Mouse (Mus musculus) left cerebral cortex, adult 11 months (tissue): ENCODE data around the gene Adcy2.

Experiments
- DNase-seq: peaks from one replicate; pipeline ENCODE4 v3.0.0; 2022; ENCODE audit warnings: low spot score

Adcy2 gene

DNA sequence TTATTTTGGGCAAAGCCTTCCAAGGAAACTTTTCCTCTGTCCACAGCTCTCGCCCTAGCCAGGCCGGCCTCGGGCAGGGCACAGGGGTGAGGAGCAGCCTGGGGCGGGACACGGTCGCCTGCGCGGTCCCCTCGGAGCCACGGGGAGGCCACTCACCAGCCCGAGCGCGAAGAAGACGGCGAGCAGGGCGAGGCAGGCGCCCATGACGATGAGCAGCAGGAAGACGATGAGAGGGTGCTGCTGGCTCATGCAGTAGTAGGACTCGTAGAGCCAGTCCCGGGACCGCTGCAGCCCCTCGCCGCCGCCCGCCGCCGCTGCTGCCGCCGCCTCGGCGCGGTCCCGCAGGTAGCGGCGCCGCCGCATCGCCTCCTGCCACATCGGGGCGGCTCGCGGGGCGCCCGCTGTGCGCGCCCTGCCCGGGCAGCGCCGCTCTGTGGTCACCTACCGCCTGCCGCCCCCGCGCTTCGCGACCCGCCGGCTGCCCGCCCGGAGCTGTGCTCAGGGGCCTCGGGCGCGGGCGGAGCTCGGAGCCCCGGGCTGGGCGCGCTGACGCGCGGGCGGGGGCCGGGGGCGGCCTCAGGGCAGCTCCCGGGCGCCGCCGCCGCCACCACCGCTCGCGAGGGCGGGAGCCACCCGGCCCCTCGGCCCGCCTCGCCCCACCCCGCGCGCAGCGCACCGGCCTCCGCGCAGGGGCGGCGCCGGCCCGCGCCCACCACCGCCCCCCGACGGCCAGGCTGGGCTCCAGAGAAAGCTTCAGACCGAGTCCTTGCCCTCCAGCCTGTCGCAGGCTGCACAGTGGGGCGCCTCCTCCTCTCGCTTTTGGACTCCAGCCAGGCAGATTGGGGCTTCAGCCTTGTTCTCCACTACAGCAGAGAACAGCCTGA lies at the start of gene Adcy2:
TSS of gene Adcy2 (minus strand) at position 624 of the 884 bp plus-strand sequence.
- DNase-seq: no peak

DNA sequence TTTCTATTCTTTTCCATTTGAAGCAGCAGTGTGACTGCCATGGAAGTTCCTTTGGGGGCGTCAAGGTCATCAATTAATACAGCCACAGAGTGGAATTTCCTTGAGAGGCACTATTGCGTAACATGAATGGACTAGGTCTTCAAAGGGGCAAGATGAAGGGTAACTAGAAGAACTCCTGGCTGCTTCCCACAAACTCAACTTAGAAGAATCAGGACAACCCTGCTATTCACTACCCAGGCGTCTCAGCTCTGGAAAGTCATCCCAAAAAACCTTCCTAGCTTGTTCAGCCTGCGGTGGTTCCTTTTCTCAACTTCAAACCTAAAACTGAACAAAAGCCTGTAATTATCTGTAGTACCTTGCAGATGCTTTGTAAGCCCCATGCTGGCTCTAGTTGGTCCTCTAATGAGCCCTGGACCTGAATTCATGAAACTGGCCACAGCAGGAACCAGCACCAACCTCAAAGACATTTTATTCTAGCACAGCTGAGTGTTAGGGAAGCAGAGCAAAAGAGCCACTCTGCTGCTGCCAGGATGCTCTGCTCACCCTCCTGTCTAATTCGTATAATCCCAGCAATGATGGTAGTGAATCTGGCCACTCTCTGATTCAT lies 37.8 kb upstream of the Adcy2 start:
- peak; percentile 17 for DNase-seq

DNA sequence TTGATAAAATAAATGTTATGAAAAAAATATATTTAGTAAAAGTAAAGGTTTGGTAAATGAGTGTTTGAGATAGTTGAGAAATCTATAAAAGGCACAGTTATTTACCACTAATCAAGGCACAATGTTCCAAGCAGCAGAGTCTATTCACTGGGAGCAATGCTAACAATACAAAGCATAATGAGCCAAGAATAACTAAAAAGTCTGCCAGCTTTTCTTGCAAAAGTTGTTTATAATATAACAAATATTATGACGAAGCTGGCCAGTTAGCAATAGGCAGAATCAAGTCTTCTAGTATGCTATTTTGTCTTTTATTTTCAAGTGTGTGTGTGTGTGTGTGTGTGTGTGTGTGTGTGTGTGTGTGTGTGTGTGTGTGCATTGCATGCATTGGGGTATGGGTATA lies 35.3 kb upstream of the Adcy2 start:
- no peak for DNase-seq

DNA sequence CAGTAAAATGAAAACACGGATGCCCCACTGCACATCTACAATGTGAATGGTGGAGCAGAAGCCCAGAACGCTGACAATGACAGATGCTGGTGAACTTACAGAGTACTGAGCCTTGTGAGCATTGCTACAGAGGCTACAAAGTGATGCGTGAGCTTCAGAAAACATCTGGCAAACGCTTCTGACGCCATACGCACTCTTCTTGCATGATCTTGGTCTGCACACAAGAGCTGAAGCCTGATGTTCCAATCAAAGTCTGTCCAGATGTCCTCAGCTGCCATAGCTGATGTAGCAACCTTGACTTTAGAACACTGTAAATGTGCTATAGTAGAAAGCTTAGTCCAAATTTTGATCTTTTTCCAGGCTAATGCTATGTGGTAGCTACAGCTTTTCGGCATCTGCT lies 34.2 kb upstream of the Adcy2 start:
- DNase-seq: no peak

GRCm38 (mm10) chr13:69029078-69029757 lies 29.9 kb upstream of the Adcy2 start:
- no peak for DNase-seq

GRCm38 (mm10) chr13:69024964-69025363 lies 25.6 kb upstream of the Adcy2 start:
- no peak for DNase-seq

- no peak for DNase-seq
Observed at GRCm38 (mm10) chr13:69023239-69023638, 23.9 kb upstream of the Adcy2 start.

GRCm38 (mm10) chr13:69020574-69020973 lies 21.2 kb upstream of the Adcy2 start:
- DNase-seq: no peak

- DNase-seq: no peak
Observed at GRCm38 (mm10) chr13:69006915-69007314, 7.6 kb upstream of the Adcy2 start.

DNA sequence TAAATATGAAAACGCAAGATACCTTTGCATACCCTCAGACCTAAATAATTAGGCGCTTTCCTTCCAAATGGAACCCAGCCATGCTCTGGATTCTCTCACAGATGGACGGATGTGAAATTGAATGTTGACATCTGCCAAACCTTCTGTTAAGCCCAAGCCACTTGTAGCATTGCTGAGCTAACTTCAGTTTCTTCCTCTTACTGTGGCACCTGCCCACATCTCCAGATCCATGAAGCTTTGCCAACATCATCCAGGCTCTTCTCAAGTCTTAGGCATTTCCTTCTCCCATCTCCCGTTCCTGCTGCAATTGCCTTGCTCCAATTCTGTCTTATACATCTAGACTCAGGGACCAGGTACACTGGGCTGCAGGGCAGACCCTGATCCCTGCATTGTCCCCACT lies 6.8 kb upstream of the Adcy2 start:
- DNase-seq: no peak

DNA sequence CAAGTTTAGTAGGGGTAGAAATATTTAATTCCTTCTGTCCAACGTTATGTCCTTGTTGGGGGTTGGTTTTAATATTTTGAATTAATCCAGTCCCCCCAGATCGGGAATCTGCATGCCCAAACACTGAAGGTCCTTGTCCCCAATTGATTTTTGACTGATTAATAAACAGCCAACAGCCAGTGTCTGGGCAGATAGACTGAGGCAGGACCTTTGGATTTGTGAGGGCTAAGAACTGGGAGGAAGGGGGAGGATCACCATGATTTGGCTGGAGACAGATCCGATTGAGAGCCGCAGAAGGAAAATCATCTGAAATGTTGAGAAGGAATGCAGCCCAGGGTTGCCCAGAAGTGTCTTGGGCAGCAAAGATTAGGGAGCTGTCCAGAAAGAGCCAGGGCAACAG lies 5.1 kb upstream of the Adcy2 start:
- DNase-seq: no peak

DNA sequence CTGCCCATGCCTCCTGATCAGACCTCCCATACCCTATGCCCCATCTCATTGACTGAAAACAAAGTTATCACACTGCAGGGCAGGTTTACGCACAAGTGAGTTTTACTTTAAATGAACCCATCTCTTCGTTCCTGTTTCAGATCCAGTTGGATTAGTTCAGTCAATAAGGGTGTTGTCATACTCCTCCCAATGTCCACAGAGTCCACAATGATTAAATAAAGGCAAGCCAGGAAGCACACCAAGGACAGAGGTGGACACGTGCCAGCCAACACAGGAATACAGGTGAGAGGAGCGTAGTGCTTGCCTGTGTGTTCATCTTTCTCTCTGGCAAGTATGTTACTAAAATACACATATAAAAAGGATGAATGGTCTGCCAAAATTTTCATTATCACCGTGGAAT lies 3.3 kb upstream of the Adcy2 start:
- no peak for DNase-seq

GRCm38 (mm10) chr13:69002173-69002572 lies 2.8 kb upstream of the Adcy2 start:
- DNase-seq: no peak

DNA sequence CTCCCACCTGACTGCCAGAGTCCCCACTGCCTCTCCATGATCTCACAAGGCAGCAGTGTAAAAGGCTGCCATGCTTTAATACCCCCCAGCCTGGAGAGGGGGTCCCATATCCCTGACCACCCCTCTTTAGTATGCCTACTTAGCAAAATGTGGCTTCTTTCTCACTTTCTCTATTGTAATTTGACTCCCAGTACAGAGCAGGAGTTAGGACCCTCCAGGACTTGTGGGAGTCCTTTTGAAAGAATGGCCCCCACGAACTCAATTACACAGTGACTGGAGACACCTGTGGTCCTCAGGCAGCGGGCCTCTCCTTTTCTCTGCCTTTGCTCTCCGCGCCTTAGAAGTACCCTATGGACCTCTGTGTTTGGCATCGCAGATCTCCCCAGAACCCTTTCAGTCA lies 485 bp upstream of the Adcy2 start:
- no peak for DNase-seq

DNA sequence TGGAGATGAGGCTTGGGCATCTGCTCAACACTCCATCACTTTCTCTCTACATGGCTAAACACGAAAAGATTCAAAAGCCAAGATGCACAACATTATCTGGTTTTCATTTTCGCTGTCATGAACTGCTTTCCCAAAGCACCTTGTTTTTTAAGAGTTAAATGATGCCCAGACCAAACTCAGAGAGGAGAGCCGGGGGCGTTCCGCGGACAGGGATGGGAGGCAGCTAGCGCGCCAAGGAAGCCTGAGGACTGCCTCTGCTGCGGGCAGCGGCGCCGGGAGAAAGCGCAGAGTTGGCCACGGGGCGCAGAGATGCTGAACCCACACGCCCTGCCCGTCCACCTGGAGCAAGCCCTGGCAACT lies 803 bp downstream of the Adcy2 start:
- DNase-seq: no peak

GRCm38 (mm10) chr13:68997821-68998551 lies 1.4 kb downstream of the Adcy2 start:
- no peak for DNase-seq

- DNase-seq: no peak
Observed at GRCm38 (mm10) chr13:68997386-68997785, 2.0 kb downstream of the Adcy2 start.

GRCm38 (mm10) chr13:68996661-68997060 lies 2.7 kb downstream of the Adcy2 start:
- no peak for DNase-seq

DNA sequence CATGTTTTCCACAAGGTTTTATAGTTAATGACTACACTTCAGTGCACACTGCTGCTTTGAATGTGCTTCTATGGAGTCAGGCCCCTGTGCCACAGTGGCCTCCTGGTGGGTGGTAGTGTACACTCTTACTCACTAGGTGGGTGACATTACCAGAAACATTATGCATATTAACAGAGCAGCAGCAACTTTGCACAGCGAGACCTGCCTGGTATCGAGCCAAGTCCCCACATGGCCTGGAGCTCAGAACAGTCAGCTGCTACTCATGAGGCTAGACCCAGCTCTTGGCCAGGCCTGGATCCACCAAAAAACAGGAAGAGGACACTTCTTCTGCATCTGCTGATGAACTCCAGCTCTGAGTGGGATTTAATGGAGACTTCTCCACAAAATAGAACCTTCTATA lies 13.6 kb downstream of the Adcy2 start:
- DNase-seq: no peak

DNA sequence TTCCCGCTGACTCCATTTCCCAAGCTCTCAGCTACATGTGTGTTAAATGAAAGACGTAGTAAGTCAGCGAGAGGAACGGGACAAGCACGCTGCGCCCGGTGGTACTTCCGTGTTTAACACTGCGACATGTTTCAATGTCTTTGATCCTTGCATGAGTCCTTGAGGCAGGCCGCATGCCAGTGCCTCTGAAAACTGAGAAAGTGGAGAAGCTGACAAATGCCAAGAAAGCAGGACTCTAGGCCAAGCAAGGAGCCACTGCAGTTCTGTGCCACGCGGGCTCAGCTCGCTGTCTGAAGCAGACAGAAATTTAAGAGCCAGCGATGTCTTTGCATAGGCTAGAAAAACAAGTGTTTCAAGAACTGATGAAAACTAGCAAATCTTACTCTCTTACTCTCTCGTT lies 15.3 kb downstream of the Adcy2 start:
- no peak for DNase-seq

DNA sequence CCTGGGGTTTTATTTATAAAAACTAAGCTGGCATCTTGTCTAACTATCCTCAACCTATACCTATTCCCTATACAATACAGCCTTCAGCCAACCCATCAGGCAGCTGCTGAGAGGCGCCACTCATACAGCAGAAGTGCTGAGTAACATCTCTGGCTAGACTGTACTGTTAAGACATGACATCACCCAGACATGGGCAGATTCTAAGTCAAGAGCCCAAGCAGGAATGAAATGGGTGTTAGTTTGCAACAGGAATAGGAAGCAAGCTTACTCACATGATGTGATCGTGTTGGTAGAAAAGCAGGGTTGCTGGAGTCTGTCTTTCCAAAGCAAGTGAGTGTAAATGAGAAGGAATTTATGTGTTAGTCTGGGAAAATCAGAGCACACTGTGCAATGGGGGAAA lies 18.3 kb downstream of the Adcy2 start:
- DNase-seq: no peak

DNA sequence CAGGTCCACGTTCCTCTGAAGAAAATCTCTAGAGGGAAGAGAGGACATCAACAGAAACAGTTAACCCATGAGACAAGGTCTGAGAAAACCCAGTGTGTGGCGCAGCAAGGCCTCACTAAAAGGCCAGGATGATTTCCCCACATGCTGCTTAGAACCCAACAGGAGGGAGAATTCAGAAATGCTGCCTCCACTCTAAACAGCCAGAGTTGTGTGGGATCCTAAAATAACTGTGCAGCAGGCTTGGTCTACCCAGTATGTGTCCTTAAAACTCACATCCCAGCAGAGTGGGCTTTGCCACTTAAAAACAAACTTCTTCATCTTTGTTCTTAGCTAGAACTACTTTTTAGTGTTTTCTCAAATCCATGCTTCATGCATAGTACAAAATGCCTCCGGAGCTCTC lies 26.2 kb downstream of the Adcy2 start:
- peak; percentile 50 for DNase-seq

GRCm38 (mm10) chr13:68961580-68961979 lies 37.8 kb downstream of the Adcy2 start:
- no peak for DNase-seq
